Mouse (Mus musculus): ENCODE data around the gene Tm9sf1. TPM values are rescaled to one million over a fixed set of nuclear protein-coding genes. Genes with fewer than 3 reads are reported as not detected.

Tm9sf1 gene
- 58.5 and 65.8 TPM in 2 replicates for polyA plus RNA-seq (2015; fragmentation: Nextera tagmentation; extraction: Ambion mirVana)

DNA sequence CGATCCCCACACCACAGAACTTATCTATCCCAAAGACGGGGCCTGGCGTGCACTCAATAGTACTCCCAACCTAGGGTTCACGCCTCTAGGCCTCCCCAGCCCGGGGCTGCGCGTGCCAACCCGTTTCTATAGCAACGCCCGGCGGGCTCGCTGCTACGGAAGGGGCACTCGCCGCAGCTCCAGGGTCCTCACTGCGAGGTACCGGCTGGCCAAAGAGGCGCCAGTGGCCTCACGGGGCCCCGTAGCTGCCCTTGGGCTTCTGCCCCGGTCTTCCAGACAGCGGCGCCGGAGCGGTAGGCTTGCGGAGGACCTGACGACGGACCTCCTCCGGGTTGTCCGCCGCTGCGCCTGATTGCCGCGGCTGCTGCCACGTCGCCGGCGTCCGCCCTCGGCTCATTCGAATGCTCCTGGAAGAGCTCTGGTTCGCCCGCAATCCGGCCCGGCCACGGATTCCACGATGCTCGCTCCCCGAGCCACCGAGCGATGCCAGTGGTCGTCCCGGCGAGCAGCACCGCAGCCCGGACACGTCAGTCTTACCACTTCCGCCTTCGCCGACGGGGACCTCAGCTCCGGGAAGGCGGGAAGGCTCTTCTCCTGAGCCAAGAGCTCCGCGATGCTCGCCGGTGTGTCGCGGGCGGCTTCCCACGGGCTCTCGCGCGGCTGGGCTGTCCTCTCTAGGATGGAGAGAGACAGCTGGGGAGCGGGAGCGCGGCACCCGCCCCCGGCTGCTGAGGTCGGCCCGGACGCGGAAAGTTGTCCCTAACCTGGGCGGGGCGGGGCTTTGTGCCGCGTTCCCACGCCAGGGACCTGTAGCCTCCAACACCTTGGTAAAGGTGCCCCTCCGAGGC is at the start of gene Tm9sf1:
TSS of gene Tm9sf1 (minus strand) at position 747 of the 848 bp plus-strand sequence.
- H3K27ac ChIP-seq, result peak within 1 kb of the TSS; percentile 96
- H3K9me3 ChIP-seq, result no peaks in the 10 kb centered on the region
- H3K4me3 ChIP-seq, result peak within 1 kb of the TSS; percentile 97
- peak within 1 kb of the TSS; percentile 93 for H3K9ac ChIP-seq
- H3K36me3 ChIP-seq, result peaks cover 38% of the 10 kb centered on the region
- H3K27me3 ChIP-seq, result no peaks in the 10 kb centered on the region
- peak within 1 kb of the TSS; percentile 88 for H3K4me2 ChIP-seq
- H3K4me1 ChIP-seq (replicated peaks), result peaks cover 32% of the 10 kb centered on the region
- ATAC-seq (ENCODE audit: low FRiP score), result peak; percentile 91
- WGBS, result under 1% methylated on average over 89 of the region's 89 CpGs

DNA sequence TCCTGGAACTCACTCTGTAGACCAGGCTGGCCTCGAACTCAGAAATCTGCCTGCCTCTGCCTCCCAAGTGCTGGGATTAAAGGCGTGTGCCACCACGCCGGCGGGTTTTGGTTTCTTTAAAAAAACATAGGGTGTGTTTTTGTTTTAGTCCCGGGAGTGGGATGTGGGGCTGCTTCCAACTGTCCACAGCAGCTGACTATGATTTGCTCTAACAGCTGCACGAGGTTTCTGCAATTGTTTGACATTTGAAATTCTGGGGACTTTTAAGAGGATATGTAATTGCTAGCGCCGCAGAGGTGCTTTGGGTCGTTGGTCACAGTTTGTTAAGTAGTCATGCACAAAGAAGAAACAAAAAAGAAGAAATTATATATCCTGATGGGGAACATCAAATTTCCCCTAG is 45.8 kb upstream of the Tm9sf1 start:
- Histone ChIP-seq H3K4me3 (no peak overlapping the region), H3K27me3 (peaks cover 4% of the 10 kb centered on the region; the same call in 1 of the 2 replicates), H3K4me1 (replicated peaks) (no peaks in the 10 kb centered on the region), H3K27ac (no peak overlapping the region), H3K36me3 (no peaks in the 10 kb centered on the region), H3K9ac (no peak overlapping the region), H3K9me3 (no peaks in the 10 kb centered on the region), H3K4me2 (no peak overlapping the region)
- 79% methylated on average over 10 of the region's 10 CpGs for WGBS
- no peak for ATAC-seq (ENCODE audit: low FRiP score)

DNA sequence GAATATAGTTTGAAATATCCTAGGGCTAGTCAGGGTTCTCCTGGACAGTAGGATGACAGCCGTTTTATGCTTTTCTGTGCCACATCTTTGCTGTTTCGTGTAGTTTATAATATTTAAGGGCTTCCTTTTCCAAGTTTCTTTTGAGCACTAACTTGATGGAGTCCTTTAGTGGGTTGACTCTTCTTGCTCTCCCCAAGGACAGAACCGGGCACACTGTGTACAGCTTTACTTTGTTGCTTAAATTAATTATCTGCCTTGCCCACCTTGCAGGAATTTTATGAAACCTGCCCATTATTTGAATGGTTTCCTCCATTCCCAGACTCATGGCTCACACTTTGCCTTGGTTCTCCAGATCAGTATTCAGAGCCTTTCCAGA is 38.5 kb upstream of the Tm9sf1 start:
- peak overlapping the region; percentile 73 for H3K4me3 ChIP-seq
- 0 out of 2 replicates have a peak overlapping the region, but pooled peaks have one; percentile 74 for H3K27ac ChIP-seq
- peaks cover 13% of the 10 kb centered on the region for H3K4me1 ChIP-seq (replicated peaks)
- peaks cover 4% of the 10 kb centered on the region; the same call in 1 of the 2 replicates for H3K27me3 ChIP-seq
- peaks cover 31% of the 10 kb centered on the region for H3K36me3 ChIP-seq
- 16% methylated on average over 3 of the region's 3 CpGs for WGBS
- ATAC-seq (ENCODE audit: low FRiP score), result no peak; the same call in 1 of the 2 replicates
- H3K4me2 ChIP-seq, result peak overlapping the region; percentile 78
- H3K9ac ChIP-seq, result peak overlapping the region; percentile 63
- H3K9me3 ChIP-seq, result no peaks in the 10 kb centered on the region

DNA sequence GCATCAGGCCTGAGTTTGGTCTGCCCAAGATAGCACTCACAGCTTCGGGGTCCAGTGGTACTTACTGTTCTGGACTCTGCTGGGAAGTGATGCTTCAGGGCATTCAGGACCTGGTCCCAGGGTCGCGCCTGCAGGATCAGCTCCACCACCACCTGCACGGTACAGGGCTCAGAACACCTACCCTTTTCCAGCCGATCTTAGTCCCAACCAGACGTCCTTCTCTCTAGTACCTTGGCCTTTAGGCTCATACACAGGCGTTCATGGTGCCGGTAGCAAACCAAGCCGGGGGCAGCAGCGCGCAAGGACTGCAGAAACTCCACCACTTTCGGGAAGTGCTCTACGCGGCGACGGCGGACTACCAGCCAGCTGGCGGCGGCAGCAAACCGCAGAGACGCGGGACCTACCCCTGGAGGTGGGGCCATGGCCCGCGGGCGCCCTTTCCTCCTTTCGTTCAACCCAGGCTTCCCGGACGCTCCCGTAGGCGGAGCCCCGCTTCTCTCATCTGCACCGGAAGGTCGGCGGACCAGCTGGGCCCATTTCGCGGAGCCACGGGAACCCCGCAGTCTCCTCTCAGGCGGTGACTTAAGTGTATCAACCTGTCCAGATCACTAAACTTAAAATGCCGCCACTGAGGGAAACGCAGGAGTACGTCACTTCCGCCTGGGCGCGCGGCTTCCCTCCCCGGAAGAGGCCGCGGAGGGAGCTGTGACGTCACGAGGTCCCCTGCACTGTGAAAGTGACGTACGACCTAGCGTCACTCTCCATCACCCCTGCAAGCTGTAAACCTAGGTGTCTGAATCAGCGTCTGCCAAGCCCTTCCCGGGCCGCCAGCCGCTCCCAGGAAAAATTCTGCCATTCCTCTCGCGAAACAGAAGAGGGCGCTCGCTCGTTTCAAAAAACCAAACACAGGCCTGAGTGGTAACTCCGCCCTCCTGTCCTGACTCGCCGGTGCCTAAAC is 37.8 kb upstream of the Tm9sf1 start, which contains the start of gene Tinf2:
TSS of gene Tinf2 (minus strand) at position 661 of the 958 bp plus-strand sequence.
- H3K36me3 ChIP-seq, result peaks cover 38% of the 10 kb centered on the region
- peak; percentile 99 for ATAC-seq (ENCODE audit: low FRiP score)
- peak within 1 kb of the TSS; percentile 81 for H3K9ac ChIP-seq
- H3K4me3 ChIP-seq, result peak within 1 kb of the TSS; percentile 73
- H3K27me3 ChIP-seq, result peaks cover 4% of the 10 kb centered on the region; the same call in 1 of the 2 replicates
- no peaks in the 10 kb centered on the region for H3K9me3 ChIP-seq
- peak within 1 kb of the TSS; percentile 74 for H3K27ac ChIP-seq
- peak within 1 kb of the TSS; percentile 78 for H3K4me2 ChIP-seq
- under 1% methylated on average over 65 of the region's 66 CpGs for WGBS
- H3K4me1 ChIP-seq (replicated peaks), result peaks cover 13% of the 10 kb centered on the region

DNA sequence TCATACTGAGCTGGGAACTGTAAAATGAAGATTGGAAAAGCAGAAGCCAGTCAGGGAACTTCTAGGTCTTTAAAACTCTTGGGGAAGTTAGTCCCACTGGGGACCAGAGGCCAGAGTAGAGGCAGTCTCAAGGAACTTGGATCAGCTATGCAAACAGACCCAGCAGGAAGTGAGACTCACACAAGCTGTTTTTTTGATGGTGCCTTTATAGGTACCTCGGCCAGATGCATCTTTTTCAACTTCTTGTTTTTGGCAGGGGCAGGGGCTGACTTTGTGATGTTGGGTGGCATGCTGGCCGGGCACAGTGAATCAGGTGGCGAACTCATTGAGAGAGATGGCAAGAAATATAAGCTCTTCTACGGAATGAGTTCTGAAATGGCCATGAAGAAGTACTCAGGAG is 34.0 kb upstream of the Tm9sf1 start:
- H3K4me3 ChIP-seq, result no peak overlapping the region

DNA sequence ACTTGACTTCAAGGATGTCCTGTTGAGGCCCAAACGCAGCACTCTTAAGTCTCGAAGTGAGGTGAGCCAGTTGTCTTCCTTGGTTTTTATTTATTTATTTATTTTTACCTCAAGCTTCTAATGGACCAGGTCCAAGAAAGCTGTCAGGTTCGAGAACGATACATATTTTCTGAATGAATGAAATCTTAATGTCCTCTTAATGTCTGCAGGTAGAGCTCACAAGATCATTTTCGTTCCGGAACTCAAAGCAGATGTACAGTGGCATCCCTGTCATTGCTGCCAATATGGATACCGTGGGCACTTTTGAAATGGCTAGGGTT is 29.1 kb upstream of the Tm9sf1 start:
- peak overlapping the region; percentile 62 for H3K4me3 ChIP-seq
- H3K27me3 ChIP-seq, result no peaks in the 10 kb centered on the region
- H3K9ac ChIP-seq, result peak overlapping the region; percentile 70
- peaks cover 33% of the 10 kb centered on the region for H3K36me3 ChIP-seq
- H3K4me1 ChIP-seq (replicated peaks), result peaks cover 37% of the 10 kb centered on the region
- no peaks in the 10 kb centered on the region for H3K9me3 ChIP-seq
- 87% methylated on average over 7 of the region's 7 CpGs for WGBS
- ATAC-seq (ENCODE audit: low FRiP score), result no peak
- H3K27ac ChIP-seq, result peak overlapping the region; percentile 93
- peak overlapping the region; percentile 97 for H3K4me2 ChIP-seq

More for the DNA sequence above, 34.0 kb upstream of the Tm9sf1 start:
- Histone ChIP-seq H3K9me3 (no peaks in the 10 kb centered on the region), H3K4me1 (replicated peaks) (peaks cover 17% of the 10 kb centered on the region), H3K9ac (no peak overlapping the region), H3K4me2 (no peak overlapping the region), H3K27me3 (no peaks in the 10 kb centered on the region), H3K36me3 (peaks cover 50% of the 10 kb centered on the region), H3K27ac (no peak overlapping the region)
- no peak for ATAC-seq (ENCODE audit: low FRiP score)
- 86% methylated on average over 4 of the region's 4 CpGs for WGBS

DNA sequence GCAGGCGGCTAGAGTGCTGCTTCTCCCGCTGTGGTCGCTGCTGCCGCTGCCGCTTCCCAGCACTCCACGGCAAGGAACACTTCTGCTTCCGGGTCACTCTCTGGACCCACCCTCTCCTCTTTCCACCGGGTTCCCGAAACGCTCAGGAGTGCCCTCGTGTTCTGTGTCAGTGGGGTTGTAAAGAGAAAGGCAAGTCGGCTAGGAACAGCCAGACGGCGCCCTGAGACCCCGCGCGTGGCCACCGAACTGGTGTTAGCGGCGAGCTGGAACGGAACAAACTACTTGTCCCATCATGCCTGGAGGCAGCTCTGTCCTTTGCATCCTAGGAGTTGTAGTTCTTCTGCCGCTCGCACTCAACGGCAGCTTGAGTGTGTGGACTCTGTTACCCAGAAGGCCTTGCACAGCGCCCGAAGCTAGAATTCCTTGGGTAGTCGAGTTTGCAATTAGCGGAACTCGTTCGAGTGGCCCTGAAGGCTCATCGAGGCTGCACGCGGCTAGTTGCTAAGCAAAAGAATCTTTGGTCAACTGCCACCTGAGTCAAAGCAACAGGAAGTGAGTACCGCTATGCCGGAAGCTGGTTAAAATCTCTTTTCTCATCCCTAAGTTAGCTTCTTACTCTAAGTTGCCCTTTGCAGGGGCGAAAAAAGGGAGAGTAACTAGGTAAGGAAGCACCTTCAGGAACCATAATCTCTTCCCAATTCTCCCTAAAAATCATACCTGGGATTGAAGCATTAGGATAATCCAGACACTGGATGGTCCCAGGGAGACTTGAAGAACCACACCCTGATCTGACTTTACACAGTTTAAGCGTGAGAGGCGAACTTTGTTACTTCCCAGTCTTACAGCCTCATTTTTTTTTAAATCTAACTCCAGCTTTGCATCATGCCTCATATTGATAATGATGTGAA is 28.5 kb upstream of the Tm9sf1 start, which contains the start of the genes Gmpr2 and Nedd8:
TSS of gene Gmpr2 (plus strand) at position 109 of the 908 bp plus-strand sequence.
TSS of gene Nedd8 (minus strand) at position 292 of the 908 bp plus-strand sequence.
- WGBS, result under 1% methylated on average over 38 of the region's 38 CpGs
- Histone ChIP-seq H3K36me3 (peaks cover 27% of the 10 kb centered on the region), H3K4me3 (peak within 1 kb of the TSS; percentile 62), H3K9me3 (no peaks in the 10 kb centered on the region), H3K9ac (peak within 1 kb of the TSS; percentile 86), H3K4me2 (peak within 1 kb of the TSS; percentile 97), H3K27ac (peak within 1 kb of the TSS; percentile 93), H3K4me1 (replicated peaks) (peaks cover 37% of the 10 kb centered on the region), H3K27me3 (no peaks in the 10 kb centered on the region)
- peak; percentile 99 for ATAC-seq (ENCODE audit: low FRiP score)

DNA sequence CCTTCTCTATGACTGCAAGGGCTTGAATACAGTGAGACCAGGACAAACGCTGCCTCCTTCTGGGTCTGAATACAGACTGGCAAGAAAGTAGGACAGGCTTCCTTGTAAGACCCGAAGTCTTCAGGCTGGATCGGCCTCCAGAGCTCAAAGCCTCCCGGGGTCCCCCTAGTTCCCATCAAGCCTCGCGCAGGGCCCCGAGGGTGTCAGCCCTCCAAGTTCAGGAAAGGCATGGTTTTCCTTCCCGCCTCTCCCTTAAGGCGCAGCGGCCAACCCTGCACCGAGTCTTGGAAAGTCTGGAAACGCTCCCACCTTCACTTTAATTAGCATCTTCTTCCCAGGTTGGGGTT is 27.9 kb upstream of the Tm9sf1 start:
- peak overlapping the region; percentile 62 for H3K4me3 ChIP-seq
- peak overlapping the region; percentile 86 for H3K9ac ChIP-seq
- WGBS, result 0% methylated on average over 12 of the region's 12 CpGs
- ATAC-seq (ENCODE audit: low FRiP score), result peak; percentile 72
- H3K9me3 ChIP-seq, result no peaks in the 10 kb centered on the region
- H3K27ac ChIP-seq, result peak overlapping the region; percentile 93
- H3K27me3 ChIP-seq, result no peaks in the 10 kb centered on the region
- H3K4me2 ChIP-seq, result peak overlapping the region; percentile 97
- peaks cover 37% of the 10 kb centered on the region for H3K4me1 ChIP-seq (replicated peaks)
- H3K36me3 ChIP-seq, result peaks cover 20% of the 10 kb centered on the region

DNA sequence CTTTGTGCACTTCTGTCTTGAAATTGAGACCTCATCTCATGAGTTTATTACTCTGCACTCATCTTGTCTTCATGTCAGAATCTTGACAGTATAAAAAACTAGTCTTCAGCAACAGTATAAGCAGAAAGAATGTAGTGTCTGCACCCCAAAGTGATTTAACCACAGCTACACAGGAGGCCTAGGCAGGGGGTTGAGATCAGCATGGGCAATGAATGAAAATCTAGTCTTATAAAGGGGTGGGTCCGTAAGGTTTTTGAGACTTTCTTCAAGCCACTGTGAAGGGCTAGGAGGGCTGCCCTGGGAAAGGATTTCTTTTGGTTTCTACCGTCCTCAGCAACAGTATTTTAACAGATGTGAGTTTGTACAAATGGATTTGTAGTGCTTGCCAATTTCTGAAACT is 17.0 kb upstream of the Tm9sf1 start:
- peak overlapping the region; percentile 64 for H3K4me2 ChIP-seq

DNA sequence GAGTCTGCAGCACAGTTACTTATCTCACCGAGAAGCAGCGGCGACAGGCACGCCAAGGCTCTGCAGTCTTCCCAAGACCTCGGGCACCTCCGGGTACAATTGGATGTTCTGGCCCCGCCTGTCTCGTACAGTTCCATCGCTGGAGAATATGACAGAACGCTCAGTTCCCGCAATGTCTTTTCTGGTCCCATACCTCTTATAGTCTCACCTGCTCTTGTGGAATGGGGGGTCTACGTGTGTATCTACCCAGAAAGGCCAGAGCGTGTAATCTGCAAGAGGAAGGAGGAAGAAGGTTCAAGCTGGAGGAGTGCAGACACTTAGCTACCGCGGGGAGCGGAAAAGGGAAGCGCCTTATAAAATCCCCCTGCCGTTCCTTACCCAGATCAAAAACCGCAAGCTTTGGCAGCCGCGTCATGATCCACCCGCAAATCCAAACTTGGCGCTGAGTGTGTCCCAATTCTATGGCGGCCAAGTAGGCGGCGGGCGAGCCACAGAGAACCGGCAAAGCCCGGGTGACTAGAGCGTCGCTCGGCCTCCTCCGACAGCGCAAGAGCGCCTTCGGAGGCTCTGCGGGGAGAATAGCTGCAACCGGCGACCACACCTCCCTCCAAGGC is 16.5 kb upstream of the Tm9sf1 start, which contains the start of gene Mdp1:
TSS of gene Mdp1 (minus strand) at position 549 of the 614 bp plus-strand sequence.
- Histone ChIP-seq H3K27ac (peak within 1 kb of the TSS; percentile 88), H3K27me3 (no peaks in the 10 kb centered on the region), H3K36me3 (peaks cover 31% of the 10 kb centered on the region), H3K4me2 (peak within 1 kb of the TSS; percentile 64), H3K9me3 (no peaks in the 10 kb centered on the region), H3K4me1 (replicated peaks) (peaks cover 15% of the 10 kb centered on the region), H3K9ac (peak within 1 kb of the TSS; percentile 81), H3K4me3 (peak within 1 kb of the TSS; percentile 69)
- WGBS, result under 1% methylated on average over 39 of the region's 39 CpGs
- ATAC-seq (ENCODE audit: low FRiP score), result peak; percentile 96

More for the DNA sequence above, 17.0 kb upstream of the Tm9sf1 start:
- no peak overlapping the region; the same call in 1 of the 2 replicates for H3K27ac ChIP-seq
- 48% methylated on average over 2 of the region's 2 CpGs for WGBS
- peak overlapping the region; percentile 69 for H3K4me3 ChIP-seq
- ATAC-seq (ENCODE audit: low FRiP score), result peak; percentile 50
- H3K9ac ChIP-seq, result 0 out of 2 replicates have a peak overlapping the region, but pooled peaks have one; percentile 81
- no peaks in the 10 kb centered on the region for H3K9me3 ChIP-seq
- H3K36me3 ChIP-seq, result peaks cover 33% of the 10 kb centered on the region
- H3K4me1 ChIP-seq (replicated peaks), result peaks cover 15% of the 10 kb centered on the region
- H3K27me3 ChIP-seq, result no peaks in the 10 kb centered on the region

DNA sequence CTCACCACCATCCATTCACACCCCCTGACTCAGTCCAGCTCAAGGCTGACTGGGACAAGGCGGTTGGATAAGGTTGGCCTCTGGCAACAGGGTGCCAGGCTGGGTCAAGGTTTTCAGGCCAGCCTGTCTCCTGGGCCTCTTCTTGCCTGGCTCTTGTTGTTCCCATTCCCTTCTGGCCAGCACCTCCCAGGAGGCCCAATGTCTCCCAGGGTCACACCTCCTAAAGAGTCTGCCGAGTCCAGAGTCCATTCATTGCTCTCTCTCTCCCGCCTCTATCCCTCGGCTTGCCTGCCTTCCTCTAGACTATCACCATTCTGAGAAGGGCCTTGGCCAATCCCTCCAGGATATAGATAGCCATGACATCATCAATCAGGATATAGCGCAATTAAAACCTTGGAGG is 14.4 kb upstream of the Tm9sf1 start:
- ATAC-seq (ENCODE audit: low FRiP score), result no peak
- Histone ChIP-seq H3K9ac (no peak overlapping the region), H3K27me3 (no peaks in the 10 kb centered on the region), H3K4me1 (replicated peaks) (peaks cover 15% of the 10 kb centered on the region), H3K27ac (no peak overlapping the region), H3K4me3 (no peak overlapping the region), H3K9me3 (no peaks in the 10 kb centered on the region), H3K36me3 (peaks cover 26% of the 10 kb centered on the region), H3K4me2 (no peak overlapping the region)
- 88% methylated on average over 5 of the region's 5 CpGs for WGBS
